Mouse (Mus musculus): Measurements from ENCODE around the gene Exph5. TPM values are rescaled to one million over a fixed set of nuclear protein-coding genes. Genes with fewer than 3 reads are reported as not detected.
A peak's percentile ranks its signal among the peaks of the same experiment; 100 is the strongest.

Exph5 gene
- total and polyA plus RNA-seq, 2 experiments, result 2.7 to 11.9 TPM

DNA sequence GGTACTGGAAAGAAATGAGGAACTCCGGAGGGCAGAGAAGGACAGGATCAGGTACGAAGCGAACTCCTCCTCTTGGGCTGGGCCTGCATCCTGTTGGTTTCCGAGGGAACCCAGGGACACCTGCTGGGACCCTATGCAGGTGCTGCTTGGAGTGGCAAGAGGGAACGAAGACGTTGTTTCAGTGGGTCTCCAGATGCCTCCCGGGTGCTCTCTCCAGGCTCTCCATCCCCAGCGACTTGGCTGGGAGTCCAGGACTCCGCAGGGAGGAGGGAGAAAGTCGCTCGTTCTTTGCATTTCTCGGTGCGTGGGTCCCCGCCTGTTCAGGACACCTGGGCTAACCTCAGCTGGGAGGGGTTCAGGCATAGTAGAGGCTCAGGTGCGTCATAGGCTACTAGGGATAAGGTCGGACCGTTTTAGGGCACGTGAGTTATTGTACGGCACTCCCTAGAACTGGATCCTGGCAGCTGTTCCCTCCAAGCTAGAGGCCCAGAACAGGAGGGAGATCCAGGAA is 386 bp downstream of the Exph5 start:
- TF ChIP-seq CTCF (IDR thresholded peaks at IDR 0.05; ENCODE audit: low read depth, low read length) (no peak), POLR2A (IDR thresholded peaks at IDR 0.05; ENCODE audit: extremely low read depth, insufficient read depth, low read length) (no peak)
- 6% methylated on average over 19 of the region's 19 CpGs for WGBS
- no peak for DNase-seq (ENCODE audit: extremely low read depth, low read depth, low spot score)
- Histone ChIP-seq H3K9ac (ENCODE audit: low read depth, low read length) (peak overlapping the region; percentile 39), H3K4me3 (ENCODE audit: insufficient read depth, low read depth, low read length) (peak overlapping the region; percentile 52), H3K27ac (replicated peaks; ENCODE audit: insufficient read depth, low read depth, low read length) (no peak overlapping the region), H3K36me3 (ENCODE audit: control insufficient read depth, insufficient read depth, low read length) (no peaks in the 10 kb centered on the region), H3K27me3 (ENCODE audit: control insufficient read depth, insufficient read depth, low read length) (no peaks in the 10 kb centered on the region; the same call in 1 of the 2 replicates), H3K79me2 (ENCODE audit: control insufficient read depth, insufficient read depth, low read length) (no peaks in the 10 kb centered on the region), H3K4me1 (ENCODE audit: control insufficient read depth, insufficient read depth, low read length) (peaks cover 3% of the 10 kb centered on the region; the same call in 1 of the 2 replicates)

DNA sequence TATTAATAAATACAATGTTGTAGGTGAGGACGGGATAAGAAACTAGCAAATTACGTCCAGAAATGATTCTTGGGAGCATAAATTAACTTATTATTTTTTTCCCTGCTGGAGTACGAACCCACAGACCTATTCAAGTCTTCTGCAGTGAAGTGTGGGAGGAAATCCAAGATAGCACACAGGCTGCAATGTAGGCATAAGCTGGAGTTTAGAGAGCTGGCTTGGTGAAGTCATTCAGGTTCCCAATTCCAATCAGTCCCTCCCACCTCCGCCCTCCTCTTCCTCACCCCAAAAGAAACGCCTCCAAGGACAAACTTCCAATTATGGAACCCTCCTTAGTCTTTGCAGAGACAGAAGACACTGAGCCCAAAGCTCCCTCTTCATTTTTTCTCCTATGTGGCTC is 945 bp downstream of the Exph5 start:
- H3K4me3 ChIP-seq (ENCODE audit: insufficient read depth, low read depth, low read length), result no peak overlapping the region
- no peak for TF ChIP-seq POLR2A (IDR thresholded peaks at IDR 0.05; ENCODE audit: extremely low read depth, insufficient read depth, low read length)
- TF ChIP-seq CTCF (IDR thresholded peaks at IDR 0.05; ENCODE audit: low read depth, low read length), result no peak
- H3K27ac ChIP-seq (replicated peaks; ENCODE audit: insufficient read depth, low read depth, low read length), result no peak overlapping the region
- DNase-seq (ENCODE audit: extremely low read depth, low read depth, low spot score), result no peak
- H3K36me3 ChIP-seq (ENCODE audit: control insufficient read depth, insufficient read depth, low read length), result no peaks in the 10 kb centered on the region
- H3K27me3 ChIP-seq (ENCODE audit: control insufficient read depth, insufficient read depth, low read length), result no peaks in the 10 kb centered on the region; the same call in 1 of the 2 replicates
- no peaks in the 10 kb centered on the region for H3K79me2 ChIP-seq (ENCODE audit: control insufficient read depth, insufficient read depth, low read length)
- H3K4me1 ChIP-seq (ENCODE audit: control insufficient read depth, insufficient read depth, low read length), result peaks cover 5% of the 10 kb centered on the region; the same call in 1 of the 2 replicates
- WGBS, result 84% methylated on average over 5 of the region's 5 CpGs
- H3K9ac ChIP-seq (ENCODE audit: low read depth, low read length), result no peak overlapping the region

DNA sequence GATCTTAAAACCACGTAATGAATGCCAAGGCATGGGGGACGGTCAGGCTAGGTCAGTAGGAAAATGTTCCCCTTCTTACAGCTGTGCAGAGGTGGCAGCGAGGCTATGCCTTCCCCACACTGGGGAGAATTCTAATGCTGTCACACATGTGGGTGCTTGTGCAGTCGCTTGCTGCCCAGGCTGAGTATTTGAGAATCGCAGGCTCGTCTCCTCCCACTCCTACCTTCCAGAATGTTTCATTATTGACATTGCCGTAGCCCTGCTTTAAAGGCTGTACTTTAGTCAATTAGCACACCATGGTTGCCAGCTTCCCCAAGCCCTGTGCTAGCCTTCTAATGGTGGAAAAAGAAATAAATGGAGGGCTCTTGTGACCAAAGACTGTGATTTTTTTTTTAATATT is 6.4 kb downstream of the Exph5 start:
- Histone ChIP-seq H3K27ac (replicated peaks; ENCODE audit: insufficient read depth, low read depth, low read length) (no peak overlapping the region), H3K36me3 (ENCODE audit: control insufficient read depth, insufficient read depth, low read length) (no peaks in the 10 kb centered on the region), H3K4me1 (ENCODE audit: control insufficient read depth, insufficient read depth, low read length) (0 out of 2 replicates have a peak, but pooled peaks cover 2% of the 10 kb centered on the region), H3K4me3 (ENCODE audit: insufficient read depth, low read depth, low read length) (no peak overlapping the region), H3K9ac (ENCODE audit: low read depth, low read length) (no peak overlapping the region), H3K79me2 (ENCODE audit: control insufficient read depth, insufficient read depth, low read length) (no peaks in the 10 kb centered on the region), H3K27me3 (ENCODE audit: control insufficient read depth, insufficient read depth, low read length) (no peaks in the 10 kb centered on the region)
- 39% methylated on average over 7 of the region's 7 CpGs for whole genome bisulfite sequencing
- TF ChIP-seq POLR2A (IDR thresholded peaks at IDR 0.05; ENCODE audit: extremely low read depth, insufficient read depth, low read length) (no peak), CTCF (IDR thresholded peaks at IDR 0.05; ENCODE audit: low read depth, low read length) (no peak)
- peak; percentile 85 for DNase-seq (ENCODE audit: extremely low read depth, low read depth, low spot score)

DNA sequence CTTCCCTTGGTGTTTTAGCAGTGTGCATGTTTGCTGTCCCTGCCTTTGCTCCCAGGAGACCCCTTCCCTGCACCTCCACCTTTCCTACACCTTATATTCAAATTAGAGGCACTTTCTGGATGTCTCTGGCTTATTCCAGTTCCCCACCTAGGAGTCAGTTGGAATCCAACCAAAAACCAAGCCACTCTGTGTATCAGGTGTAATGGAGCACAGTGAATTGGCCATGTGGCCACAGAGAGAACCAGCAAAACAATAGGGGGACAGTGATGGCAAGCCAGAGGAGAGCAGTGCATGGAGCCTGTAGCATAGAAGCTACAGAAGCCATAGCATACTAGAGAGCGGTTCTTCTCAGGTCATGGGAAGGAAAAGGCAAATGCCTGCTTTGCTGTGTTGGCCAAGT is 11.5 kb downstream of the Exph5 start:
- DNase-seq (ENCODE audit: extremely low read depth, low read depth, low spot score), result no peak
- Histone ChIP-seq H3K27ac (replicated peaks; ENCODE audit: insufficient read depth, low read depth, low read length) (no peak overlapping the region), H3K27me3 (ENCODE audit: control insufficient read depth, insufficient read depth, low read length) (no peaks in the 10 kb centered on the region), H3K9ac (ENCODE audit: low read depth, low read length) (no peak overlapping the region), H3K4me3 (ENCODE audit: insufficient read depth, low read depth, low read length) (no peak overlapping the region), H3K36me3 (ENCODE audit: control insufficient read depth, insufficient read depth, low read length) (no peaks in the 10 kb centered on the region), H3K4me1 (ENCODE audit: control insufficient read depth, insufficient read depth, low read length) (no peaks in the 10 kb centered on the region), H3K79me2 (ENCODE audit: control insufficient read depth, insufficient read depth, low read length) (no peaks in the 10 kb centered on the region)
- 100% methylated on average over 1 of the region's 1 CpGs for WGBS
- TF ChIP-seq POLR2A (IDR thresholded peaks at IDR 0.05; ENCODE audit: extremely low read depth, insufficient read depth, low read length), result no peak
- no peak for TF ChIP-seq CTCF (IDR thresholded peaks at IDR 0.05; ENCODE audit: low read depth, low read length)

DNA sequence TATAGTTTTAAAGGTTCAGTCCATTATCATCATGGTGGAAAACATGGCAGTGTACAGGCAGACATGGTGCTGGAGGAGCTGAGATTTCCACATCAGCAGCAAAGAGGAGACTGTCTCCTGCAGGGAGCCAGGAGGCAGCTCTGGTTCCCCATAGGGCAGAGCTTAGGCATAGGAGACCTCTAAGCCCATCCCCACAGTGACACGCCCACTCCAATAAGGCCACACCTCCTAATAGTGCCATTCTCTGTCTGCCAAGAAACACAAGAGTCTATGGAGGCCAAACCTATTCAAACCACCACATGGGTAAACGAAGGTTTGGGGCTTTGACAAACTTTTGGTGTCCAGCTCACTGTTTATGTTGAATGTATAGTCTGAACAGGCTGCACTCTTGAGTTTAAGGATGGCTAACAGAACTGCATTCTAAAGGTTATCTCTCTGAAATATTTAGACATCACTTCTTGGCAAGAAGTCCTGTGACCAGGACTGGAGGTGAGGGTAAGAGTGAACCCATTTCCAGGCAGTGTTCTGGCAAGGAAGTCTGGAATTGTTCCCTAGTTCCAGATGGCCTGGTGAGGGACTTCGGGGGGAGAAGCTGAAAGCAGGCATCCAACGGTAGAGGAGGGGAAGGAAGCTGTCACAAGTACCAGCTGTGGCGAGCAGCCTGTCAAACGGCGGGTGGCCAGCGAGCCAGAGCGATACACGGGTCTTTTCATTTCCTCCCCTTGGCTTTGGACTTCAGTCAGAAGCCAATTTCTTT is 19.6 kb downstream of the Exph5 start:
- H3K36me3 ChIP-seq (ENCODE audit: control insufficient read depth, insufficient read depth, low read length), result no peaks in the 10 kb centered on the region
- H3K79me2 ChIP-seq (ENCODE audit: control insufficient read depth, insufficient read depth, low read length), result no peaks in the 10 kb centered on the region; the same call in 1 of the 2 replicates
- H3K4me1 ChIP-seq (ENCODE audit: control insufficient read depth, insufficient read depth, low read length), result peaks cover 9% of the 10 kb centered on the region
- WGBS, result 46% methylated on average over 10 of the region's 10 CpGs
- H3K27me3 ChIP-seq (ENCODE audit: control insufficient read depth, insufficient read depth, low read length), result no peaks in the 10 kb centered on the region
- TF ChIP-seq CTCF (IDR thresholded peaks at IDR 0.05; ENCODE audit: low read depth, low read length) (no peak), POLR2A (IDR thresholded peaks at IDR 0.05; ENCODE audit: extremely low read depth, insufficient read depth, low read length) (no peak)
- no peak overlapping the region; the same call in 1 of the 2 replicates for H3K9ac ChIP-seq (ENCODE audit: low read depth, low read length)
- H3K27ac ChIP-seq (replicated peaks; ENCODE audit: insufficient read depth, low read depth, low read length), result no peak overlapping the region
- H3K4me3 ChIP-seq (ENCODE audit: insufficient read depth, low read depth, low read length), result no peak overlapping the region
- peak; percentile 71 for DNase-seq (ENCODE audit: extremely low read depth, low read depth, low spot score)

DNA sequence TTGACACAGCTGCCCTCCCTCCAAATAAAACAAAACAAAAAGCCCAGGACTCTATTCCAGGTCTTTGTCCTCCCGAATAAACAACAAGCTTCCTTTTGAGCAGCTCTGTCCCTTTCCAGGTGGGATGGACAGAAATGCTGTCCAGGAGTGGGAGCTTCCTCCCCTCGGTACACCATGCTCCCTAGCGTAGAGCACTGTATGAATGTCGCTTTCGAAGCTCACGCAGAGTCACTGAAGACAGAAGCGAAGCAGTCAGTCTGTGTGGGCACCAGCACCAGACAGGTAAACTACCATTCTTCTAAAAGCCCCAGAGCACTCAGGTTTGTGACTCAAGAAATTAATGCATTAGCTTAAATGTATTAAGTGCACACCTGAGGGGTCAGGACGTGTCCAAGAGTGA is 20.2 kb downstream of the Exph5 start:
- no peak for TF ChIP-seq CTCF (IDR thresholded peaks at IDR 0.05; ENCODE audit: low read depth, low read length)
- no peak for TF ChIP-seq POLR2A (IDR thresholded peaks at IDR 0.05; ENCODE audit: extremely low read depth, insufficient read depth, low read length)
- Histone ChIP-seq H3K9ac (ENCODE audit: low read depth, low read length) (no peak overlapping the region), H3K36me3 (ENCODE audit: control insufficient read depth, insufficient read depth, low read length) (no peaks in the 10 kb centered on the region), H3K27me3 (ENCODE audit: control insufficient read depth, insufficient read depth, low read length) (no peaks in the 10 kb centered on the region), H3K4me1 (ENCODE audit: control insufficient read depth, insufficient read depth, low read length) (peaks cover 9% of the 10 kb centered on the region), H3K79me2 (ENCODE audit: control insufficient read depth, insufficient read depth, low read length) (no peaks in the 10 kb centered on the region; the same call in 1 of the 2 replicates), H3K27ac (replicated peaks; ENCODE audit: insufficient read depth, low read depth, low read length) (no peak overlapping the region), H3K4me3 (ENCODE audit: insufficient read depth, low read depth, low read length) (no peak overlapping the region)
- 76% methylated on average over 8 of the region's 8 CpGs for WGBS
- DNase-seq (ENCODE audit: extremely low read depth, low read depth, low spot score), result peak; percentile 54

All from liver, adult 2 months (tissue).